Mouse (Mus musculus): Measurements from ENCODE around the gene Gm21293. TPM values are rescaled to one million over a fixed set of nuclear protein-coding genes. Genes with fewer than 3 reads are reported as not detected.
"Not testable (repeated sequence)": the region's sequence is repeated elsewhere in the genome, so short reads cannot be mapped to it uniquely, and the experiment has no call there.

Gm21293 gene
- not detected in 2 replicates for polyA plus RNA-seq (2015; fragmentation: Nextera tagmentation; extraction: Ambion mirVana)

DNA sequence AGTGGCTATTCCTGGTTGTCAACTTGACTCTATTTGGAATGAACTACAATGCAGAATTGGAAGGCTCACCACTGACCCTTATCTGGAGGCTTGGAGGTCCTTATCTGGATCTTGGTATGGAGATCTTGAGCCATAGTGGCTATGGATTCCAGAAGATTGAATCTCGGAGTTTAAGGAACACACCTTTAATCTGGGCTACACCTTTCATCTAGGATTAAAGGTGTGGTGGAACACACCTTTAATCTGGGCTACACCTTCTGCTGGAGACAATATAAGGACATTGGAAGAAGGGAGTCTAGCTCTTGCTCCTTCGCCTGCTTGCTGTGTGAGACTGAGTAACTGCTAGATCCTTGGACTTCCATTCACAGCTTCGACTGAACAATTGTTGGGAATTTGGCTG, at the start of gene Gm21293:
Gm21293 (plus strand) TSS at position 301 of the 400 bp plus-strand sequence.
- ATAC-seq; H3K27ac ChIP-seq (ENCODE audit: low read length); H3K36me3 ChIP-seq (ENCODE audit: control insufficient read depth, insufficient read depth); H3K9me3 ChIP-seq (ENCODE audit: control insufficient read depth, low read length); H3K27me3 ChIP-seq (replicated peaks; ENCODE audit: control insufficient read depth, insufficient read depth, low read length); H3K4me2 ChIP-seq (ENCODE audit: low read length); H3K9ac ChIP-seq (replicated peaks; ENCODE audit: low read depth, low read length); H3K4me3 ChIP-seq (replicated peaks; ENCODE audit: low read length); H3K4me1 ChIP-seq (replicated peaks; ENCODE audit: control insufficient read depth, insufficient read depth, low read length): not testable (repeated sequence)
- WGBS, result no CpG with 5 or more reads among the region's 3 CpGs

DNA sequence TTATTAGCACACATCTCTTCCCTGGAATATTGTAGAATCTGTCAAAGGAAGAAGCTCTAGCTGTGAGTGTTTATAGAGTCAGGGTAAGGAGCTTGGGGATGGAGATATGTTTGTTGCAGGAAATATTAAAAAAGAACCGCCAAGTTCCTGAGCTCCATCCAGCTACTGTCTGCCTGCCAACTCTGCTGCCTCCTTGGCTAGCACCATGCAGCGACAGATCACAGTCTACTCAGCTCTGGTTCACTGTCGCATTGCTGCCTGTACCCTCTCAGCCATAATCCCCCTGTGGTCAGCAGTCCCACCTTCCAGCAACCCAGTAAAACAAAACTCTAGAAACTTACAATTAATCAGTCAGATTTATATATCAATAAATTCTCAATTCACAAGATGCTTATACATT, 32.7 kb upstream of the Gm21293 start:
- no peak overlapping the region for H3K4me3 ChIP-seq (replicated peaks; ENCODE audit: low read length)
- WGBS, result 69% methylated on average over 3 of the region's 3 CpGs

DNA sequence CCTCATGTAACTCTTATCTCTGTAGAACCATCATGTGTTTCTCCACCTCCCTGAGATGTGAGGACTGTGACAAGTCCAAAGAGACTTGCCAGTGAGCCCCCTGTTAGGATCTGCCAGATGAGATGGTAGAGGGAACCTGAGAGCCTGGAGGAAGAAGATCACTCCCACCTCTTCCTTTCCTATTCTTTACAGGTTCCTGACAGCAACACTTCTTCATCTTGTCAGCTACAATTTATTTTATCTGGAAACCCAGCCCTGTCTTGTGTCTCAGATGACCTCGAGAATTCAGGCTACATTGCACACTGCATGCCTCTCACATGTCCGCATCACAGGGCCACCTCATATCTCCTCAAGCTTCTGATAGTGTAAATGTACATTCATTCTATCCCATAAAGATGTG, 24.5 kb upstream of the Gm21293 start:
- no peak overlapping the region for H3K4me2 ChIP-seq (ENCODE audit: low read length)
- ATAC-seq, result no peak
- no peaks in the 10 kb centered on the region for H3K4me1 ChIP-seq (replicated peaks; ENCODE audit: control insufficient read depth, insufficient read depth, low read length)
- H3K36me3 ChIP-seq (ENCODE audit: control insufficient read depth, insufficient read depth), result no peaks in the 10 kb centered on the region
- H3K4me3 ChIP-seq (replicated peaks; ENCODE audit: low read length), result no peak overlapping the region
- H3K27ac ChIP-seq (ENCODE audit: low read length), result no peak overlapping the region
- WGBS, result 89% methylated on average over 2 of the region's 2 CpGs
- no peaks in the 10 kb centered on the region for H3K27me3 ChIP-seq (replicated peaks; ENCODE audit: control insufficient read depth, insufficient read depth, low read length)
- no peak overlapping the region for H3K9ac ChIP-seq (replicated peaks; ENCODE audit: low read depth, low read length)
- no peaks in the 10 kb centered on the region for H3K9me3 ChIP-seq (ENCODE audit: control insufficient read depth, low read length)

More for the DNA sequence above, 32.7 kb upstream of the Gm21293 start:
- H3K4me2 ChIP-seq (ENCODE audit: low read length), result no peak overlapping the region
- 0 out of 2 replicates have a peak, but pooled peaks have one; percentile 28 for ATAC-seq
- H3K27me3 ChIP-seq (replicated peaks; ENCODE audit: control insufficient read depth, insufficient read depth, low read length), result no peaks in the 10 kb centered on the region
- no peaks in the 10 kb centered on the region for H3K36me3 ChIP-seq (ENCODE audit: control insufficient read depth, insufficient read depth)
- H3K9me3 ChIP-seq (ENCODE audit: control insufficient read depth, low read length), result no peaks in the 10 kb centered on the region
- no peak overlapping the region for H3K27ac ChIP-seq (ENCODE audit: low read length)
- no peak overlapping the region for H3K9ac ChIP-seq (replicated peaks; ENCODE audit: low read depth, low read length)
- H3K4me1 ChIP-seq (replicated peaks; ENCODE audit: control insufficient read depth, insufficient read depth, low read length), result no peaks in the 10 kb centered on the region

DNA sequence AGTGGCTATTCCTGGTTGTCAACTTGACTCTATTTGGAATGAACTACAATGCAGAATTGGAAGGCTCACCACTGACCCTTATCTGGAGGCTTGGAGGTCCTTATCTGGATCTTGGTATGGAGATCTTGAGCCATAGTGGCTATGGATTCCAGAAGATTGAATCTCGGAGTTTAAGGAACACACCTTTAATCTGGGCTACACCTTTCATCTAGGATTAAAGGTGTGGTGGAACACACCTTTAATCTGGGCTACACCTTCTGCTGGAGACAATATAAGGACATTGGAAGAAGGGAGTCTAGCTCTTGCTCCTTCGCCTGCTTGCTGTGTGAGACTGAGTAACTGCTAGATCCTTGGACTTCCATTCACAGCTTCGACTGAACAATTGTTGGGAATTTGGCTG, 8.4 kb downstream of the Gm21293 start, which contains the start of gene Gm6763:
Gm6763 (plus strand) TSS at position 301 of the 400 bp plus-strand sequence.
- not testable (repeated sequence) for H3K36me3 ChIP-seq (ENCODE audit: control insufficient read depth, insufficient read depth); H3K9ac ChIP-seq (replicated peaks; ENCODE audit: low read depth, low read length); H3K4me2 ChIP-seq (ENCODE audit: low read length); H3K27me3 ChIP-seq (replicated peaks; ENCODE audit: control insufficient read depth, insufficient read depth, low read length); H3K4me3 ChIP-seq (replicated peaks; ENCODE audit: low read length); H3K4me1 ChIP-seq (replicated peaks; ENCODE audit: control insufficient read depth, insufficient read depth, low read length); H3K9me3 ChIP-seq (ENCODE audit: control insufficient read depth, low read length); ATAC-seq; H3K27ac ChIP-seq (ENCODE audit: low read length)
- WGBS, result no CpG with 5 or more reads among the region's 3 CpGs

DNA sequence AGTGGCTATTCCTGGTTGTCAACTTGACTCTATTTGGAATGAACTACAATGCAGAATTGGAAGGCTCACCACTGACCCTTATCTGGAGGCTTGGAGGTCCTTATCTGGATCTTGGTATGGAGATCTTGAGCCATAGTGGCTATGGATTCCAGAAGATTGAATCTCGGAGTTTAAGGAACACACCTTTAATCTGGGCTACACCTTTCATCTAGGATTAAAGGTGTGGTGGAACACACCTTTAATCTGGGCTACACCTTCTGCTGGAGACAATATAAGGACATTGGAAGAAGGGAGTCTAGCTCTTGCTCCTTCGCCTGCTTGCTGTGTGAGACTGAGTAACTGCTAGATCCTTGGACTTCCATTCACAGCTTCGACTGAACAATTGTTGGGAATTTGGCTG, 16.9 kb downstream of the Gm21293 start, which contains the start of gene Gm8764:
Gm8764 (plus strand) TSS at position 301 of the 400 bp plus-strand sequence.
- H3K4me1 ChIP-seq (replicated peaks; ENCODE audit: control insufficient read depth, insufficient read depth, low read length); H3K9ac ChIP-seq (replicated peaks; ENCODE audit: low read depth, low read length); ATAC-seq; H3K27me3 ChIP-seq (replicated peaks; ENCODE audit: control insufficient read depth, insufficient read depth, low read length); H3K4me2 ChIP-seq (ENCODE audit: low read length); H3K4me3 ChIP-seq (replicated peaks; ENCODE audit: low read length); H3K27ac ChIP-seq (ENCODE audit: low read length); H3K36me3 ChIP-seq (ENCODE audit: control insufficient read depth, insufficient read depth); H3K9me3 ChIP-seq (ENCODE audit: control insufficient read depth, low read length): not testable (repeated sequence)
- WGBS, result no CpG with 5 or more reads among the region's 3 CpGs

DNA sequence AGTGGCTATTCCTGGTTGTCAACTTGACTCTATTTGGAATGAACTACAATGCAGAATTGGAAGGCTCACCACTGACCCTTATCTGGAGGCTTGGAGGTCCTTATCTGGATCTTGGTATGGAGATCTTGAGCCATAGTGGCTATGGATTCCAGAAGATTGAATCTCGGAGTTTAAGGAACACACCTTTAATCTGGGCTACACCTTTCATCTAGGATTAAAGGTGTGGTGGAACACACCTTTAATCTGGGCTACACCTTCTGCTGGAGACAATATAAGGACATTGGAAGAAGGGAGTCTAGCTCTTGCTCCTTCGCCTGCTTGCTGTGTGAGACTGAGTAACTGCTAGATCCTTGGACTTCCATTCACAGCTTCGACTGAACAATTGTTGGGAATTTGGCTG, 25.4 kb downstream of the Gm21293 start, which contains the start of gene Gm21304:
Gm21304 (plus strand) TSS at position 301 of the 400 bp plus-strand sequence.
- not testable (repeated sequence) for H3K9ac ChIP-seq (replicated peaks; ENCODE audit: low read depth, low read length); H3K9me3 ChIP-seq (ENCODE audit: control insufficient read depth, low read length); H3K27me3 ChIP-seq (replicated peaks; ENCODE audit: control insufficient read depth, insufficient read depth, low read length); H3K4me3 ChIP-seq (replicated peaks; ENCODE audit: low read length); H3K36me3 ChIP-seq (ENCODE audit: control insufficient read depth, insufficient read depth); ATAC-seq; H3K4me2 ChIP-seq (ENCODE audit: low read length); H3K4me1 ChIP-seq (replicated peaks; ENCODE audit: control insufficient read depth, insufficient read depth, low read length); H3K27ac ChIP-seq (ENCODE audit: low read length)
- no CpG with 5 or more reads among the region's 3 CpGs for WGBS

DNA sequence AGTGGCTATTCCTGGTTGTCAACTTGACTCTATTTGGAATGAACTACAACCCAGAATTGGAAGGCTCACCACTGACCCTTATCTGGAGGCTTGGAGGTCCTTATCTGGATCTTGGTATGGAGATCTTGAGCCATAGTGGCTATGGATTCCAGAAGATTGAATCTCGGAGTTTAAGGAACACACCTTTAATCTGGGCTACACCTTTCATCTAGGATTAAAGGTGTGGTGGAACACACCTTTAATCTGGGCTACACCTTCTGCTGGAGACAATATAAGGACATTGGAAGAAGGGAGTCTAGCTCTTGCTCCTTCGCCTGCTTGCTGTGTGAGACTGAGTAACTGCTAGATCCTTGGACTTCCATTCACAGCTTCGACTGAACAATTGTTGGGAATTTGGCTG, 33.9 kb downstream of the Gm21293 start, which contains the start of gene Gm21312:
Gm21312 (plus strand) TSS at position 301 of the 400 bp plus-strand sequence.
- not testable (repeated sequence) for H3K36me3 ChIP-seq (ENCODE audit: control insufficient read depth, insufficient read depth); H3K9me3 ChIP-seq (ENCODE audit: control insufficient read depth, low read length); H3K27ac ChIP-seq (ENCODE audit: low read length); H3K4me3 ChIP-seq (replicated peaks; ENCODE audit: low read length); H3K27me3 ChIP-seq (replicated peaks; ENCODE audit: control insufficient read depth, insufficient read depth, low read length); H3K4me2 ChIP-seq (ENCODE audit: low read length); H3K4me1 ChIP-seq (replicated peaks; ENCODE audit: control insufficient read depth, insufficient read depth, low read length); ATAC-seq; H3K9ac ChIP-seq (replicated peaks; ENCODE audit: low read depth, low read length)
- WGBS, result no CpG with 5 or more reads among the region's 3 CpGs

DNA sequence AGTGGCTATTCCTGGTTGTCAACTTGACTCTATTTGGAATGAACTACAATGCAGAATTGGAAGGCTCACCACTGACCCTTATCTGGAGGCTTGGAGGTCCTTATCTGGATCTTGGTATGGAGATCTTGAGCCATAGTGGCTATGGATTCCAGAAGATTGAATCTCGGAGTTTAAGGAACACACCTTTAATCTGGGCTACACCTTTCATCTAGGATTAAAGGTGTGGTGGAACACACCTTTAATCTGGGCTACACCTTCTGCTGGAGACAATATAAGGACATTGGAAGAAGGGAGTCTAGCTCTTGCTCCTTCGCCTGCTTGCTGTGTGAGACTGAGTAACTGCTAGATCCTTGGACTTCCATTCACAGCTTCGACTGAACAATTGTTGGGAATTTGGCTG, 42.4 kb downstream of the Gm21293 start, which contains the start of gene Gm20765:
Gm20765 (plus strand) TSS at position 301 of the 400 bp plus-strand sequence.
- not testable (repeated sequence) for H3K27me3 ChIP-seq (replicated peaks; ENCODE audit: control insufficient read depth, insufficient read depth, low read length); H3K4me1 ChIP-seq (replicated peaks; ENCODE audit: control insufficient read depth, insufficient read depth, low read length); H3K4me2 ChIP-seq (ENCODE audit: low read length); ATAC-seq; H3K4me3 ChIP-seq (replicated peaks; ENCODE audit: low read length); H3K27ac ChIP-seq (ENCODE audit: low read length); H3K9me3 ChIP-seq (ENCODE audit: control insufficient read depth, low read length); H3K36me3 ChIP-seq (ENCODE audit: control insufficient read depth, insufficient read depth); H3K9ac ChIP-seq (replicated peaks; ENCODE audit: low read depth, low read length)
- no CpG with 5 or more reads among the region's 3 CpGs for WGBS

DNA sequence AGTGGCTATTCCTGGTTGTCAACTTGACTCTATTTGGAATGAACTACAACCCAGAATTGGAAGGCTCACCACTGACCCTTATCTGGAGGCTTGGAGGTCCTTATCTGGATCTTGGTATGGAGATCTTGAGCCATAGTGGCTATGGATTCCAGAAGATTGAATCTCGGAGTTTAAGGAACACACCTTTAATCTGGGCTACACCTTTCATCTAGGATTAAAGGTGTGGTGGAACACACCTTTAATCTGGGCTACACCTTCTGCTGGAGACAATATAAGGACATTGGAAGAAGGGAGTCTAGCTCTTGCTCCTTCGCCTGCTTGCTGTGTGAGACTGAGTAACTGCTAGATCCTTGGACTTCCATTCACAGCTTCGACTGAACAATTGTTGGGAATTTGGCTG, 51.0 kb downstream of the Gm21293 start, which contains the start of gene Gm4340:
Gm4340 (plus strand) TSS at position 301 of the 400 bp plus-strand sequence.
- WGBS, result no CpG with 5 or more reads among the region's 3 CpGs
- H3K9ac ChIP-seq (replicated peaks; ENCODE audit: low read depth, low read length); H3K27me3 ChIP-seq (replicated peaks; ENCODE audit: control insufficient read depth, insufficient read depth, low read length); H3K4me2 ChIP-seq (ENCODE audit: low read length); H3K4me1 ChIP-seq (replicated peaks; ENCODE audit: control insufficient read depth, insufficient read depth, low read length); H3K27ac ChIP-seq (ENCODE audit: low read length); H3K4me3 ChIP-seq (replicated peaks; ENCODE audit: low read length); ATAC-seq; H3K36me3 ChIP-seq (ENCODE audit: control insufficient read depth, insufficient read depth); H3K9me3 ChIP-seq (ENCODE audit: control insufficient read depth, low read length): not testable (repeated sequence)
